Mouse (Mus musculus) kidney, embryonic 14.5 days (tissue): ENCODE data around the gene Radil. TPM values are rescaled to one million over a fixed set of nuclear protein-coding genes. Genes with fewer than 3 reads are reported as not detected.
A peak's percentile ranks its signal among the peaks of the same experiment; 100 is the strongest.

Experiments used
- ATAC-seq: fragments of 200-750 bp; cut with Nextera tagmentation; 2 replicates; pipeline ENCODE4 v1.8.0; 2017; ENCODE audit warnings: moderate number of reproducible peaks, mild to moderate bottlenecking, moderate TSS enrichment, moderate library complexity; ENCODE audit not compliant: low FRiP score, low TSS enrichment
- H3K27ac ChIP-seq: fragments of 300-500 bp; sonication (generic); 2 replicates; pipeline ENCODE4 v1.5.1; 2014; ENCODE audit warnings: low read depth, mild to moderate bottlenecking, low read length, moderate library complexity, mixed read lengths
- H3K27me3 ChIP-seq: fragments of 300-500 bp; sonication (generic); 2 replicates; pipeline ENCODE4 v1.6.1; 2014; ENCODE audit warnings: mild to moderate bottlenecking, low read length; ENCODE audit not compliant: control insufficient read depth, insufficient read depth
- H3K36me3 ChIP-seq: fragments of 300-500 bp; sonication (generic); 2 replicates; pipeline ENCODE4 v1.6.1; 2014; ENCODE audit warnings: low read length, mixed read lengths; ENCODE audit not compliant: control insufficient read depth, insufficient read depth
- H3K4me1 ChIP-seq: fragments of 300-500 bp; sonication (generic); 2 replicates; pipeline ENCODE4 v1.6.1; 2014; ENCODE audit warnings: low read length, mixed read lengths; ENCODE audit not compliant: control insufficient read depth, insufficient read depth
- H3K4me2 ChIP-seq: fragments of 300-500 bp; sonication (generic); replicated peaks from 2 replicates; pipeline ENCODE4 v1.6.1; 2014; ENCODE audit warnings: low read depth, mild to moderate bottlenecking, low read length
- H3K4me3 ChIP-seq: fragments of 300-500 bp; sonication (generic); 2 replicates; pipeline ENCODE4 v1.5.1; 2014; ENCODE audit warnings: mild to moderate bottlenecking, low read length
- H3K9ac ChIP-seq: fragments of 300-500 bp; sonication (generic); 2 replicates; pipeline ENCODE4 v1.6.1; 2014; ENCODE audit warnings: low read depth, mild to moderate bottlenecking, low read length, moderate library complexity
- H3K9me3 ChIP-seq: fragments of 300-500 bp; sonication (generic); 2 replicates; pipeline ENCODE4 v1.6.1; 2016; ENCODE audit warnings: low read length; ENCODE audit not compliant: control insufficient read depth
- WGBS: fragments of 180-500 bp; shearing (Covaris S2); extraction: QIAGEN DNeasy Blood & Tissue Kit; methylation state at CpG from one replicate; pipeline ENCODE4 v1.1.7; 2014; 5-methylcytosine and 5-hydroxymethylcytosine counted together
- polyA plus RNA-seq: library from polyadenylated mRNA; unstranded; fragments of >200 nt; fragmentation: Nextera tagmentation; extraction: Ambion mirVana; gene quantifications from 2 replicates; pipeline ENCODE4 v1.2.1, GENCODE M21; 2014

Radil gene
- polyA plus RNA-seq, 1 experiment from 2014 or later: 1.7 TPM

DNA sequence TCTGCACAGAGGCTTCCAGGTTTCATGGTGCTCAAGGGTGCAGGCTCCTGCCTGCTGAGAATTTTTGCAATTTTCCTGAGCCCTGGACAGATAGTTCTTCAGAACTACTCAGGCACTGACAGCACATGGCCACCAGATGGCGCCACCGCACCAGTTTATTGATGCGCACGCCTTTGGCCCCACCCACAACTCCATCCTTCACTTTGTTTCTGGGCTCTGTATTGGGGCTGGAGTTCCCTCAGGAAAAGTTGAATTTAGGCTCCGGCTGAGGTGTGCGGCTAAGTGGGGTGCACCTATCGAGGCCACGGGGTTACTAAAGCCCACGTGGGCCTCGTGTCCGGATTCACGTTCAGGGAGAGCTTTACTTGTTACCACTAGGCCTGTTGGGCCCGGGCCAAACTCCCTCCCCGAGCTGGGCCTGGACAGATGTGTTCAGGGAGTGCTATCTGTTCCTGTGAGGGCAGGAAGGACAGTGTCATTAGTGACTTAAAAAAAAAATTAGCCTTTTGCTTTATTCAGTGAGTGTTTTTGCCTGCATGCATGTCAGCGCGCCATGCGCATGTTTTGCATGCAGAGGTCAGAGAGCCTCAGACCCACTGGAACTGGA lies 72.0 kb downstream of the Radil start:
- H3K4me1 ChIP-seq: no peaks in the 10 kb centered on the region
- no peaks in the 10 kb centered on the region for H3K27me3 ChIP-seq
- peak overlapping the region; percentile 4; the same call in 1 of the 2 replicates for H3K4me2 ChIP-seq
- no peaks in the 10 kb centered on the region for H3K36me3 ChIP-seq
- no peak overlapping the region for H3K4me3 ChIP-seq
- H3K9me3 ChIP-seq: no peaks in the 10 kb centered on the region
- no peak overlapping the region for H3K9ac ChIP-seq
- WGBS: 33% methylated on average over 17 of the region's 17 CpGs
- peak; percentile 70 for ATAC-seq
- no peak overlapping the region for H3K27ac ChIP-seq

DNA sequence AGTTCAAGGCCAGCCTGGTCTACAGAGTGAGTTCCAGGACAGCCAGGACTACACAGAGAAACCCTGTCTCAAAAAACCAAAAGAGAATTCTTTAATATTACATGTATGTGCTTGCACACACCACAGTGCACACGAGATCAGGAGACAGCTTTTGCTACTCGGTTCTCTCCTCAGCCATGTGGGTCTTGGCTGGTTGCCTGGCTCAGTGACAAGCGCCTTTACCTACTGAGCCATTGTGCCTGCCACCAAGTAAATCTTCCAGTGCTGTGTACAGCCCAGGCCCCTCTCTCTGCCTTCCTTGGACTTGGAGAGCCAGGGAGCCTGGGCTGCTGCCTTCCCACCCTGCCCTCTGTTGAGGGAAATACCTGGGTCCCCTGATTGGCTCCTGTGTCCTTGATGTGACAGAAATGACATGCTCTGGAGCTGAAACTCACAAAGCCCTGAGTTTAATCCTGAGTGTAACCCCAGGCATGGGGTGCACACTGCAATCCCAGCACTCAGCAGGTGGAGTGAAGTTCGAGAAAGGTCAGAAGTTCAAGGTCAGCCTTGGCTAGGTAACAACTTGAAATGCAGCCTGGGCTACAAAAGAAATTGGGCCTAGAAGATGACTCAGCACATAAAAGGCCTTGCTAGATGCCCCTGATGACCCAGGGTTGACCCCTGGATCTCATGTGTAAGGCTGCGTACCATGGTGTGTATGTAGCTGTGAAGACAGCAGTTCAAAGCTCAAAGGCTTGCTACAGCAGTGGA lies 72.9 kb downstream of the Radil start:
- ATAC-seq: peak; percentile 7; the same call in 1 of the 2 replicates
- Histone ChIP-seq H3K36me3 (no peaks in the 10 kb centered on the region), H3K9me3 (no peaks in the 10 kb centered on the region), H3K4me3 (no peak overlapping the region), H3K4me2 (no peak overlapping the region), H3K9ac (no peak overlapping the region), H3K27ac (no peak overlapping the region), H3K4me1 (no peaks in the 10 kb centered on the region), H3K27me3 (no peaks in the 10 kb centered on the region)
- WGBS: 88% methylated on average over 5 of the region's 5 CpGs

DNA sequence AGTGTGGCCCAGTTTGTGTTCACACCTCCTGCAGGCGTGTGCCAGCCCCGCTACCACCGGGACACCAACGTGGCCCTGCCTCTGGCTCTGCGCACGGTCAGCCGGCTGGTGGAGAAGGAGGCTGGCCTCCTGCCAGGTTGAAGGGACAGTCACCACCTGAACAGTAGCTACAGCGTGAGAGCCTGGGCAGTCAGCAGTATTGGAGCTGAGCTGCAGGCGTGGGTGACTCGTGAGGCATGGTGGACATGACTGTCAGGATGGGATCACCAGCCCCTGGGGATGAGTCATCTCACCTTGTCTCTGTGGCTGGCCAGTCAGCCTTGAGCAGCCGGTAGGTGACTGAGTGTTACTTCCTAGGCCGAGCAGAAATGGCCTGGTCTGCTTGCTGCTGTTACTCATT lies 73.6 kb downstream of the Radil start:
- WGBS: 84% methylated on average over 12 of the region's 12 CpGs
- no peak for ATAC-seq

DNA sequence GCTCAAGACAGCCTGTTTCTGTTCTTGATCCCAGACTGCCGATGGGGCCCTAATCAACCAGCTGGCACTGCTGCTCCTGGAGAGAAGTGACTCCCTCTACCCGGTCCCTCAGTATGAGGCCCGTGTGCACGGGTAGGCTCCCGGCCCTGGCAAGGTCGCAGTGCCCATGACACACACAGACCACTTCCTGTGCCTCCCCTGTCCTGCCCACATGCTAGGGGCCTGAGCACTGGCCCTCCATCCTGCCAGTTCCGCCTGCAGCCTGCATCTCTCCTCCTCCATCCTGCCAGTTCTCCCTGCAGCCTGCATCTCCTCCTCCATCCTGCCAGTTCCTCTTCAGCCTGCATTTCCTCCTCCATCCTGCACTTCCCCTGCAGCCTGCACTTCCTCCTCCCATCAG lies 75.2 kb downstream of the Radil start:
- Histone ChIP-seq H3K27ac (no peak overlapping the region), H3K36me3 (0 out of 2 replicates have a peak, but pooled peaks cover 7% of the 10 kb centered on the region), H3K4me1 (no peaks in the 10 kb centered on the region), H3K4me2 (no peak overlapping the region), H3K9me3 (no peaks in the 10 kb centered on the region), H3K27me3 (no peaks in the 10 kb centered on the region), H3K4me3 (no peak overlapping the region), H3K9ac (no peak overlapping the region)
- no peak for ATAC-seq
- WGBS: 82% methylated on average over 7 of the region's 7 CpGs

More for the DNA sequence above, 73.6 kb downstream of the Radil start:
- Histone ChIP-seq H3K27ac (no peak overlapping the region), H3K9me3 (no peaks in the 10 kb centered on the region), H3K4me2 (no peak overlapping the region), H3K9ac (no peak overlapping the region), H3K4me1 (no peaks in the 10 kb centered on the region), H3K27me3 (no peaks in the 10 kb centered on the region), H3K4me3 (no peak overlapping the region), H3K36me3 (0 out of 2 replicates have a peak, but pooled peaks cover 1% of the 10 kb centered on the region)

DNA sequence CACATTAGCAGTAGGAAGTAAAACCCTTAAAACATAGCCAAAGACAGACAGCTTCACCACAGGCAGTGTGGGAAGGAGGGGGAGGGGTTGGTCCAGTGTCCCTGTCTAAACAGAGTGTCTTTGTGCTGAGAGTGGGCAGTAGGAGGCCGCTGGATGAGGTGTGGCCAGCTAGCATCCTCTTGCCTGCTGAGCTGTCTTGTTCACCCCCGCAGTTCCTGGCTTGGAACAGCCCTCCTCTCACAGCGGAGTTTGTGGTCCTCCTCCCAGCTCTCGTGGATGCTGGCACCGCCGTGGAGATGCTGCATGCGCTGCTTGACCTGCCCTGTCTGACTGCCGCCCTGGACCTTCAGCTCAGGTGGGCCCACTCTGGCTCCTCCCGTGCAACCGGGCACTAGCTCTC lies 77.2 kb downstream of the Radil start:
- Histone ChIP-seq H3K27ac (no peak overlapping the region), H3K9me3 (no peaks in the 10 kb centered on the region), H3K27me3 (no peaks in the 10 kb centered on the region), H3K36me3 (peaks cover 15% of the 10 kb centered on the region; the same call in 1 of the 2 replicates), H3K4me2 (no peak overlapping the region), H3K4me1 (no peaks in the 10 kb centered on the region), H3K9ac (no peak overlapping the region), H3K4me3 (no peak overlapping the region)
- ATAC-seq: no peak
- 83% methylated on average over 10 of the region's 10 CpGs for WGBS

DNA sequence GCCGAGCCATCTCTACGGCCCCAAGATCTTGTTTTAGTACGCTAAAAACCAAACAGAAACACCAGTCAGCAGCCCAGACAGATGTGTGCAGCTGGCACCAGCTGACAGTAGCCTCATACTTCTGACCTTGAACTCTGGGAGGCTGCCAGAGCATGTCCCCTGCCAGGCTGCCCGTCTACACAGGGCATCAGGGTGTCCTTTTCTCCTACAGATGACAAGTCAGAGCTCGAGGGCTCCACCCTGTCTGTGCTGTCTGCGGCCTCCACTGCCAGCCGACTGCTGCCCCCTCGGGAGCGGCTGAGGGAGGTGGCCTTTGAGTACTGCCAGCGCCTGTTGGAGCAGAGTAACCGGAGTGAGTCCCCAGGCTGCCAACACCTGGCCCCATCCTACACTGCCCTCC lies 81.1 kb downstream of the Radil start:
- no peak overlapping the region for H3K4me3 ChIP-seq
- WGBS: 90% methylated on average over 11 of the region's 11 CpGs
- no peak for ATAC-seq
- H3K27me3 ChIP-seq: no peaks in the 10 kb centered on the region
- no peak overlapping the region for H3K27ac ChIP-seq
- H3K36me3 ChIP-seq: peaks cover 18% of the 10 kb centered on the region; the same call in 1 of the 2 replicates
- peaks cover 2% of the 10 kb centered on the region; the same call in 1 of the 2 replicates for H3K4me1 ChIP-seq
- no peak overlapping the region for H3K9ac ChIP-seq
- no peaks in the 10 kb centered on the region for H3K9me3 ChIP-seq
- no peak overlapping the region for H3K4me2 ChIP-seq

DNA sequence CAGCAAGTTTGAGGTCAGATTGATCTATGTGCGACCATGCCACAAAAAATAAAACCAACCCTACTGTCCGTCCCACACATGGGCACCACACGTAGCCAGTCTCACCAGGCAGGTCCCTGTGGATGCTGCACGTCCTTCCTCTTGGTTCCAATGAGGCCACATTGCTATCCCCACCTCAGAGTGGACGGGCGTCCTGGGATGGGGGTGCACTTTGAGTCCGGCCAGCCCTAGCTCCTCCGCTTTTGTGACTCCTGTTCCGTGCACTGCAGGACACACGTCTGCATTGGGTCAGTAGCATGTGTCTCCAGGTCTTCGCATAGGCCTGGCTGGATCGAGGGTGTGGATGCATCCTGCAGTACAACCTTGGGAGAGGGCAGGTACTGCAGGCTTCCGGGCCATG lies 82.5 kb downstream of the Radil start:
- WGBS: 95% methylated on average over 13 of the region's 13 CpGs

DNA sequence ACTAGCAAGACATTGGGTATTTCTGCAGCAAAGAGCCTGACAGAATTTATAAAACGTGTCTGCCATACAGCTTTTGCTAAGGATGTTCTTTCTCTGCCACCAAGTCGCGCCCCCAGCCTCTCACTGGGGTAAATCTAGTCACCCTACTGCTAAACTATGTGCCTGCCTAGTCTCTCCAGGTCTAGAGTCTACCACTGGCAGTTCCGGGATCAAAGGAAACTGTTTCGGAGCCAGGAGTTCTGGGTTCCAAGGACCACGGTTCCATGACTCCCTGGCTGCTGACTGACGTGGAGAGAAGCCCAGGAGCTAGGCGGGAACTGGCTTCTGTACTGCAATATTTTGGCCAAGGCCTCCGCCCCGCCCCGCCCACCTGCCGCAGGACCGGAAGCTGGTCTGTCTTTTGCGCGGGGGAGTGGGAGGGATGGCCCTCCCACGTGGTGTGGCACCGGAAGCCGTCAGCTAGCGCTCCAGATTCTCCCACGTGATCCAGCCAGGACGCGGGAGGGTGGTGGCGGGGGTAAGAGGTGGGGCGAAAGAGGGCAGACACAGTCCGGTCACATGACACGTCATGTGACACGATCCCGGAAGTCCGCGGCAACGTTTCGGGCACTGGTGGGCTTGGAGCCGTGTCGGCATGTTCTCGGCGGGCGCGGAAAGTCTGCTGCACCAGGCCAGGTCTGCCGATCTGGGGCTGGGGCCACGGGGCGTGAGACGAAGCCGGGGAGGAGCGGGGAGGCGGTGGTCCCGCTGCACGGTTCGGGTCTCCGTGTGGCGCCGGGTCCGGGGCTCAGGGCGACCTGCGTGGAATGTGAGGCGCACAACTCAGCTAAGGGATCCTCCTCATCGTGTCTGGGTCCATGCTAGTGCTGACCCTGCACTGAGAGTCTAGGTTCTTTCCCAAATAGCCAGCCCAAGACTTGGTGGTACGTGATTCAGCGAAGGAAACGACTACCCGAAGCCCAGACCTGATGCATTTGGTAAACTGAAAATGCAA lies 87.1 kb downstream of the Radil start, which contains the start of gene Ap5z1:
TSS of gene Ap5z1 (plus strand) at position 484 of the 994 bp plus-strand sequence.
- H3K4me1 ChIP-seq: peaks cover 7% of the 10 kb centered on the region; the same call in 1 of the 2 replicates
- H3K4me2 ChIP-seq: peak within 1 kb of the TSS; percentile 83
- peak within 1 kb of the TSS; percentile 85 for H3K4me3 ChIP-seq
- H3K27me3 ChIP-seq: no peaks in the 10 kb centered on the region
- H3K9me3 ChIP-seq: no peaks in the 10 kb centered on the region
- ATAC-seq: peak; percentile 92
- H3K36me3 ChIP-seq: peaks cover 5% of the 10 kb centered on the region; the same call in 1 of the 2 replicates
- WGBS: 2% methylated on average over 60 of the region's 60 CpGs
- H3K27ac ChIP-seq: peak within 1 kb of the TSS; percentile 73; the same call in 1 of the 2 replicates
- peak within 1 kb of the TSS; percentile 78 for H3K9ac ChIP-seq

More for the DNA sequence above, 82.5 kb downstream of the Radil start:
- H3K4me3 ChIP-seq: no peak overlapping the region
- no peak overlapping the region for H3K4me2 ChIP-seq
- H3K36me3 ChIP-seq: peaks cover 18% of the 10 kb centered on the region; the same call in 1 of the 2 replicates
- H3K9me3 ChIP-seq: no peaks in the 10 kb centered on the region
- H3K27ac ChIP-seq: no peak overlapping the region
- H3K4me1 ChIP-seq: peaks cover 7% of the 10 kb centered on the region; the same call in 1 of the 2 replicates
- ATAC-seq: no peak
- H3K9ac ChIP-seq: no peak overlapping the region
- no peaks in the 10 kb centered on the region for H3K27me3 ChIP-seq
